Mouse (Mus musculus): Measurements from ENCODE around the gene Sppl3. TPM values are rescaled to one million over a fixed set of nuclear protein-coding genes. Genes with fewer than 3 reads are reported as not detected.

Gene Sppl3
- polyA plus RNA-seq, 1 experiment from 2014 or later: 43.6 TPM

GRCm38 (mm10) chr5:115125211-115125871 is 114.4 kb downstream of the Sppl3 start:
- Histone ChIP-seq H3K27ac (replicated peaks; ENCODE audit: low read depth, low read length) (no peak overlapping the region), H3K9ac (replicated peaks; ENCODE audit: low read length) (peak overlapping the region; percentile 28; the same call in 1 of the 2 replicates), H3K27me3 (ENCODE audit: control insufficient read depth, insufficient read depth, low read length) (no peaks in the 10 kb centered on the region), H3K4me3 (ENCODE audit: low read depth, low read length) (no peak overlapping the region), H3K9me3 (replicated peaks; ENCODE audit: control insufficient read depth, low read length) (no peaks in the 10 kb centered on the region), H3K4me1 (ENCODE audit: control insufficient read depth, insufficient read depth, low read length) (no peaks in the 10 kb centered on the region), H3K4me2 (ENCODE audit: low read depth, low read length) (no peak overlapping the region), H3K36me3 (replicated peaks; ENCODE audit: control insufficient read depth, insufficient read depth, low read depth, low read length) (peaks cover 4% of the 10 kb centered on the region)
- no peak; the same call in 1 of the 2 replicates for ATAC-seq (replicated peaks; ENCODE audit: insufficient number of reproducible peaks, low FRiP score, low TSS enrichment, low read depth)
- DNase-seq (ENCODE audit: low spot score): peak; percentile 80
- WGBS: 35% methylated on average over 24 of the region's 24 CpGs

GRCm38 (mm10) chr5:115126578-115127312 is 115.8 kb downstream of the Sppl3 start:
- DNase-seq (ENCODE audit: low spot score) (no peak), ATAC-seq (replicated peaks; ENCODE audit: insufficient number of reproducible peaks, low FRiP score, low TSS enrichment, low read depth) (no peak)
- H3K9ac ChIP-seq (replicated peaks; ENCODE audit: low read length): no peak overlapping the region
- peaks cover 4% of the 10 kb centered on the region for H3K36me3 ChIP-seq (replicated peaks; ENCODE audit: control insufficient read depth, insufficient read depth, low read depth, low read length)
- no peaks in the 10 kb centered on the region for H3K9me3 ChIP-seq (replicated peaks; ENCODE audit: control insufficient read depth, low read length)
- 93% methylated on average over 27 of the region's 28 CpGs for WGBS
- no peaks in the 10 kb centered on the region for H3K4me1 ChIP-seq (ENCODE audit: control insufficient read depth, insufficient read depth, low read length)
- no peak overlapping the region for H3K27ac ChIP-seq (replicated peaks; ENCODE audit: low read depth, low read length)
- no peak overlapping the region for H3K4me2 ChIP-seq (ENCODE audit: low read depth, low read length)
- H3K27me3 ChIP-seq (ENCODE audit: control insufficient read depth, insufficient read depth, low read length): no peaks in the 10 kb centered on the region
- H3K4me3 ChIP-seq (ENCODE audit: low read depth, low read length): no peak overlapping the region

- 93% methylated on average over 22 of the region's 22 CpGs for WGBS
- peaks cover 4% of the 10 kb centered on the region for H3K36me3 ChIP-seq (replicated peaks; ENCODE audit: control insufficient read depth, insufficient read depth, low read depth, low read length)
- DNase-seq (ENCODE audit: low spot score): no peak
- no peak overlapping the region for H3K4me2 ChIP-seq (ENCODE audit: low read depth, low read length)
- no peak overlapping the region for H3K27ac ChIP-seq (replicated peaks; ENCODE audit: low read depth, low read length)
- no peaks in the 10 kb centered on the region for H3K27me3 ChIP-seq (ENCODE audit: control insufficient read depth, insufficient read depth, low read length)
- H3K4me1 ChIP-seq (ENCODE audit: control insufficient read depth, insufficient read depth, low read length): no peaks in the 10 kb centered on the region
- no peaks in the 10 kb centered on the region for H3K9me3 ChIP-seq (replicated peaks; ENCODE audit: control insufficient read depth, low read length)
- no peak overlapping the region for H3K9ac ChIP-seq (replicated peaks; ENCODE audit: low read length)
- no peak for ATAC-seq (replicated peaks; ENCODE audit: insufficient number of reproducible peaks, low FRiP score, low TSS enrichment, low read depth)
- no peak overlapping the region for H3K4me3 ChIP-seq (ENCODE audit: low read depth, low read length)
Observed at GRCm38 (mm10) chr5:115127421-115128179, 116.7 kb downstream of the Sppl3 start.

GRCm38 (mm10) chr5:115129328-115129727 is 118.4 kb downstream of the Sppl3 start:
- no peak for ATAC-seq (replicated peaks; ENCODE audit: insufficient number of reproducible peaks, low FRiP score, low TSS enrichment, low read depth)
- Histone ChIP-seq H3K9me3 (replicated peaks; ENCODE audit: control insufficient read depth, low read length) (no peaks in the 10 kb centered on the region), H3K4me2 (ENCODE audit: low read depth, low read length) (no peak overlapping the region)

GRCm38 (mm10) chr5:115132465-115132864 is 121.5 kb downstream of the Sppl3 start:
- no peak for DNase-seq (ENCODE audit: low spot score)
- no peaks in the 10 kb centered on the region for H3K9me3 ChIP-seq (replicated peaks; ENCODE audit: control insufficient read depth, low read length)
- H3K9ac ChIP-seq (replicated peaks; ENCODE audit: low read length): no peak overlapping the region
- 90% methylated on average over 8 of the region's 8 CpGs for WGBS
- no peak overlapping the region for H3K27ac ChIP-seq (replicated peaks; ENCODE audit: low read depth, low read length)
- H3K27me3 ChIP-seq (ENCODE audit: control insufficient read depth, insufficient read depth, low read length): no peaks in the 10 kb centered on the region
- no peak overlapping the region for H3K4me2 ChIP-seq (ENCODE audit: low read depth, low read length)
- H3K4me3 ChIP-seq (ENCODE audit: low read depth, low read length): no peak overlapping the region
- peaks cover 2% of the 10 kb centered on the region for H3K36me3 ChIP-seq (replicated peaks; ENCODE audit: control insufficient read depth, insufficient read depth, low read depth, low read length)
- H3K4me1 ChIP-seq (ENCODE audit: control insufficient read depth, insufficient read depth, low read length): no peaks in the 10 kb centered on the region
- no peak for ATAC-seq (replicated peaks; ENCODE audit: insufficient number of reproducible peaks, low FRiP score, low TSS enrichment, low read depth)

More at GRCm38 (mm10) chr5:115129328-115129727, 118.4 kb downstream of the Sppl3 start:
- no peak for DNase-seq (ENCODE audit: low spot score)
- peaks cover 4% of the 10 kb centered on the region for H3K36me3 ChIP-seq (replicated peaks; ENCODE audit: control insufficient read depth, insufficient read depth, low read depth, low read length)
- H3K27ac ChIP-seq (replicated peaks; ENCODE audit: low read depth, low read length): no peak overlapping the region
- 86% methylated on average over 6 of the region's 6 CpGs for WGBS
- no peak overlapping the region for H3K4me3 ChIP-seq (ENCODE audit: low read depth, low read length)
- H3K27me3 ChIP-seq (ENCODE audit: control insufficient read depth, insufficient read depth, low read length): no peaks in the 10 kb centered on the region
- H3K9ac ChIP-seq (replicated peaks; ENCODE audit: low read length): no peak overlapping the region
- H3K4me1 ChIP-seq (ENCODE audit: control insufficient read depth, insufficient read depth, low read length): no peaks in the 10 kb centered on the region

- H3K27me3 ChIP-seq (ENCODE audit: control insufficient read depth, insufficient read depth, low read length): no peaks in the 10 kb centered on the region
- H3K4me3 ChIP-seq (ENCODE audit: low read depth, low read length): peak overlapping the region; percentile 84
- peak overlapping the region; percentile 85 for H3K4me2 ChIP-seq (ENCODE audit: low read depth, low read length)
- 58% methylated on average over 6 of the region's 6 CpGs for WGBS
- H3K27ac ChIP-seq (replicated peaks; ENCODE audit: low read depth, low read length): no peak overlapping the region
- no peak for ATAC-seq (replicated peaks; ENCODE audit: insufficient number of reproducible peaks, low FRiP score, low TSS enrichment, low read depth)
- DNase-seq (ENCODE audit: low spot score): no peak
- H3K4me1 ChIP-seq (ENCODE audit: control insufficient read depth, insufficient read depth, low read length): no peaks in the 10 kb centered on the region
- no peaks in the 10 kb centered on the region for H3K9me3 ChIP-seq (replicated peaks; ENCODE audit: control insufficient read depth, low read length)
- peak overlapping the region; percentile 51 for H3K9ac ChIP-seq (replicated peaks; ENCODE audit: low read length)
- no peaks in the 10 kb centered on the region; the same call in 1 of the 2 replicates for H3K36me3 ChIP-seq (replicated peaks; ENCODE audit: control insufficient read depth, insufficient read depth, low read depth, low read length)
Observed at GRCm38 (mm10) chr5:115133358-115134066, 122.6 kb downstream of the Sppl3 start.

GRCm38 (mm10) chr5:115134234-115135165 is 123.6 kb downstream of the Sppl3 start, which contains the start of gene Unc119b:
Unc119b (minus strand) TSS chr5:115134975.
- Histone ChIP-seq H3K4me1 (ENCODE audit: control insufficient read depth, insufficient read depth, low read length) (no peaks in the 10 kb centered on the region), H3K36me3 (replicated peaks; ENCODE audit: control insufficient read depth, insufficient read depth, low read depth, low read length) (no peaks in the 10 kb centered on the region; the same call in 1 of the 2 replicates), H3K4me2 (ENCODE audit: low read depth, low read length) (peak within 1 kb of the TSS; percentile 85), H3K27me3 (ENCODE audit: control insufficient read depth, insufficient read depth, low read length) (no peaks in the 10 kb centered on the region), H3K27ac (replicated peaks; ENCODE audit: low read depth, low read length) (no peak within 1 kb of the TSS), H3K9me3 (replicated peaks; ENCODE audit: control insufficient read depth, low read length) (no peaks in the 10 kb centered on the region), H3K9ac (replicated peaks; ENCODE audit: low read length) (peak within 1 kb of the TSS; percentile 90), H3K4me3 (ENCODE audit: low read depth, low read length) (peak within 1 kb of the TSS; percentile 84)
- WGBS: 0% methylated on average over 58 of the region's 81 CpGs
- DNase-seq (ENCODE audit: low spot score) (peak; percentile 93), ATAC-seq (replicated peaks; ENCODE audit: insufficient number of reproducible peaks, low FRiP score, low TSS enrichment, low read depth) (peak; percentile 85)

Measured in embryonic facial prominence, embryonic 11.5 days (tissue).